Mouse (Mus musculus) monocyte, adult 59 days (primary cell): Measurements from ENCODE around the gene Plekha6. TPM values are rescaled to one million over a fixed set of nuclear protein-coding genes. Genes with fewer than 3 reads are reported as not detected.

Source experiments
- total RNA-seq, 2 experiments: library from RNA; stranded (reverse); gene quantifications; one replicate each; pipeline ENCODE4 v1.2.4; 2023

Gene Plekha6
- total RNA-seq: 10 to 100 TPM; 11.0 to 14.5 TPM

DNA sequence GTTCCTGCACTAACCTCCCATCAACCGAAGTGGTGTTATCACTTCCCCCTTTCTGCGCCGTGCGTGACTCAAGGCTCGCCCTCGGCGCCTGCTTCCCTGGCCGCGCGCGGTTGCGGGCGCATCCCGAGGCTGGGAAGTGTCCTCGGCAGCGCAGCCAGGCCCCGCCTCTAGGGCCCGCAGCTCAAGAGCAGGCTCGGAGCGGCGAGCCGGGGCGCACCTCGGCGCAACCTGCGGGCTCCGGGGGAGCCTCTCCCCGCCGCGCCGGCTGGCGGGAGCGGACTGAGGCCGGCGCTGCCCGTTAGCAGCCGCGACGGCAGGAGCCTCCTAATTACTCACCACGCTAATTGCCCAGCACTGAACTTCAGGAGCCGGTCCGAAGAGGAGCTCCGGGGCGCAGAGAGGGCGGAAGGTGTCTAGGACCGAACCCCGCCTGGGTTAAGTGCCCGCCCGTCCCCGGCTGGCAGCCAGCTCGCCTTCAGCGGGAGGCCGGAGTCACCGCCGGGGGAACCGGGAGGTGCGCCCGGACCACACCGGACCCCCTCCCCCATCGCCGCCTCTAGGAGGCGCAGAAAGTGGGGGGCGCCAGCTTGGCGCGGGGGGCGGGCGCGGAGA lies at the start of gene Plekha6:
Gene Plekha6 (plus strand): TSS at position 391 of the 612 bp plus-strand sequence.

GRCm38 (mm10) chr1:133130638-133131560 lies 33.1 kb upstream of the Plekha6 start, which contains the start of gene Ppp1r15b:
Gene Ppp1r15b, plus strand, starts transcription at chr1:133131143.

GRCm38 (mm10) chr1:133309652-133310267 lies 145.8 kb downstream of the Plekha6 start, which contains the start of gene Golt1a:
Gene Golt1a, plus strand, starts transcription at chr1:133309800.

GRCm38 (mm10) chr1:133321267-133321925 lies 157.4 kb downstream of the Plekha6 start, which contains the start of gene Kiss1:
Gene Kiss1, plus strand, starts transcription at chr1:133321875.

DNA sequence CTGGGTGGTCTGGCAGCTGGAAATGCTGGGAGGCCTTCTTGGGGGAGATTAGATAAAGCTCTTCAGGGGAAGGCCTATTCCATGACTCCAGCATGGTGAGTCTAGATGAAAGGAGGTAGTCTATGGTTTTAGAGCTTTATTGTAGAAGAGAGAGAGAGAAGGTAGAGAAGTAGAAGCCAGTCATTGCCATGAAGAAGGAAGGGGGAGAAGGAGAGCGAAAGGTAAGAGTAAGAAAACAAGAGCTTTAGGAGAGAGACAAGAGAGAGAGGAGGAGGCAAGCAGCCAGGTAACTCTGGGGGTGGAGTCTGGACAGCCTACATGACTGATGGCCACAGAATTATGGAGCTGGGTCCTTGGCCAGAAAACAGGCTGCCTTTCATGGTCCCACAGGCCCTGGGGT lies 186.2 kb downstream of the Plekha6 start, which contains the start of gene Ren1:
Gene Ren1 (plus strand): TSS at position 301 of the 400 bp plus-strand sequence.

Other genes starting within 250 kb of the Plekha6 start
- 100 to 1,000 TPM; 136 to 137 TPM for gene Mdm4, start 133.6 kb upstream of the Plekha6 start, total RNA-seq
- gene Pik3c2b, start 118.5 kb upstream of the Plekha6 start, total RNA-seq: 1 to 10 TPM; 1.0 to 1.4 TPM
- 100 to 1,000 TPM; 195 to 213 TPM for gene Ppp1r15b, start 33.1 kb upstream of the Plekha6 start, total RNA-seq
- gene Golt1a, start 145.6 kb downstream of the Plekha6 start, total RNA-seq: not detected
- gene Kiss1, start 157.7 kb downstream of the Plekha6 start, total RNA-seq: not detected
- not detected for gene Ren1, start 186.3 kb downstream of the Plekha6 start, total RNA-seq
- not detected for gene Etnk2, start 199.4 kb downstream of the Plekha6 start, total RNA-seq